Mouse (Mus musculus) erythroid progenitor cell, adult 5-6 weeks (primary cell): ENCODE data around the gene Svep1. TPM values are rescaled to one million over a fixed set of nuclear protein-coding genes. Genes with fewer than 3 reads are reported as not detected.

Experiments used
- ATAC-seq: replicated peaks from 2 replicates; pipeline ENCODE4 v1.8.0; 2016; ENCODE audit warnings: moderate number of reproducible peaks, mild to moderate bottlenecking, moderate TSS enrichment, inconsistent platforms; ENCODE audit not compliant: poor library complexity, low FRiP score, severe bottlenecking
- total RNA-seq, 2 experiments: library from RNA; stranded (forward) in 1 of 2; stranded (reverse) in 1 of 2; fragments of 150-400 nt in 1 of 2; fragments of 186-747, 209-891 nt in 1 of 2; gene quantifications; 2 replicates each; pipeline versions ENCODE4 v1.2.3 to v1.2.4; 2015 to 2017; ENCODE audit warnings: low replicate concordance in 2 of 2

Gene Svep1
- total RNA-seq, 2 experiments from 2014 or later = 0.30 TPM; not detected in 1

DNA sequence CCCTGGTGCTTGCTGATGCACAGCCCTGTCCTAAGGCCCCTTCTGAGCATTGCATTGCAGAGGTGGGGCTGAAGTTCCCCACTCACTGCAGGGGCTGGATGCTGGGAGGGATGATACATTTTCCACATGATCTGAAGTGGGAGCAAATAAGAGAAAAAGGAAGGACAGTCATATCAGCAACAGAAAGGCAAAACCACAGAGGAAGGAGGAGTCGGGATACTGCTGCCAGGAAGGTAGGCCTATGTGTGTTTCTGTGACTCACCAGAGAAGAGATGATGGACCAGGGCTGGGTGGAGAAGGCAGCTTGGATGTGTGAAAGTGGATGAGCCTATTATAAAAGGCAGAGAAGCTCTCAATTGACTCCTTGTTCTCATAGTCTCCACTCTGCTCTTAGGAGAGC is 173.9 kb downstream of the Svep1 start:
- no peak for ATAC-seq

DNA sequence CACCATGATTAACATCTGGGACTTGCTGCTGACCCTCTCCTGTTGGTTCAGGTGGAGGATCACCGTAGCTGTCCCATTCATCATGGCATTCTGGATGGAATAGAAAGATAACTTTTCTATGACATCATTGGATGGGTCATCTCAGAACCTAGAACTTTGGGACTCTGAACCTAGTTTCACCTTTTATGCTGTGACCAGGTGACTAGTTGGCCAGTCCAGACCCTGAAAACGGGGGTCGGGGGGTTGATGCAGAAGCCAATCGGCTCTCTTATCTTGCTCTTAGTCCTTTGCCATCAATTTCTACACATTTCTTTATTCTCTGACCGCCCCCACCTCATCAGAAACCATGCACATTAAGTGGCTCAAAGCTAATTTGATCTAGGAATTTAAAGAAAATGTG is 197.6 kb downstream of the Svep1 start, which contains the start of gene Txndc8:
Gene Txndc8 (minus strand): TSS at position 101 of the 400 bp plus-strand sequence.
- ATAC-seq = no peak

DNA sequence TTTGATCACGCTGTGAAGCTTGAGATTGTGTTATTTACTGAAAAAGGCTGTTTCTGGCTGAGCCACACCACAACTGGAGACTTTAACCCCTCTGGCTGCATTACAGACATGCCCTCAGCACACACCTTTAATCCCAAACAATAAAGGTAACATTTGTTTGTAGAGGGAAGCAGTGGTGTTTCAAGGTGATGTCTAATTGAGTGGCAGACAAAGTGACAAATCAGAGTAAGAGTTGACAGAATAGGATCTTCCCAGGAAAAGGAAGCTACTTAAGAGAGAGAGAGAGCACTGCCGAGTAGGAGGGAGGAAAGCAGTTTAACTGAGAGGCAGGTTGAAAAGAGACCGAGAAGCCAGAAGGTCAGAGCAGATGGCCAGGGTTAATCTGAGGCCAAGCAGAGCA is 203.2 kb downstream of the Svep1 start:
- ATAC-seq = no peak

Other genes starting within 250 kb of the Svep1 start
- not detected in 2 replicates for gene Txndc8, start 197.7 kb downstream of the Svep1 start, total RNA-seq (2015; ENCODE audit: low replicate concordance)
- not detected in 2 replicates for gene Txndc8, start 197.7 kb downstream of the Svep1 start, total RNA-seq (2017; ENCODE audit: low replicate concordance)
- not detected in 2 replicates for gene Musk, start 79.1 kb upstream of the Svep1 start, total RNA-seq (2015; ENCODE audit: low replicate concordance)
- gene Musk, start 79.1 kb upstream of the Svep1 start, total RNA-seq (2017; ENCODE audit: low replicate concordance) = not detected in 2 replicates